Mouse (Mus musculus) embryo, embryonic 9.5 days (tissue): Measurements from ENCODE around the gene Negr1.

ENCODE experiments used
- DNase-seq: peaks from one replicate; pipeline ENCODE4 v3.0.0-alpha.2; 2017; ENCODE audit errors: extremely low spot score

Negr1 gene

DNA sequence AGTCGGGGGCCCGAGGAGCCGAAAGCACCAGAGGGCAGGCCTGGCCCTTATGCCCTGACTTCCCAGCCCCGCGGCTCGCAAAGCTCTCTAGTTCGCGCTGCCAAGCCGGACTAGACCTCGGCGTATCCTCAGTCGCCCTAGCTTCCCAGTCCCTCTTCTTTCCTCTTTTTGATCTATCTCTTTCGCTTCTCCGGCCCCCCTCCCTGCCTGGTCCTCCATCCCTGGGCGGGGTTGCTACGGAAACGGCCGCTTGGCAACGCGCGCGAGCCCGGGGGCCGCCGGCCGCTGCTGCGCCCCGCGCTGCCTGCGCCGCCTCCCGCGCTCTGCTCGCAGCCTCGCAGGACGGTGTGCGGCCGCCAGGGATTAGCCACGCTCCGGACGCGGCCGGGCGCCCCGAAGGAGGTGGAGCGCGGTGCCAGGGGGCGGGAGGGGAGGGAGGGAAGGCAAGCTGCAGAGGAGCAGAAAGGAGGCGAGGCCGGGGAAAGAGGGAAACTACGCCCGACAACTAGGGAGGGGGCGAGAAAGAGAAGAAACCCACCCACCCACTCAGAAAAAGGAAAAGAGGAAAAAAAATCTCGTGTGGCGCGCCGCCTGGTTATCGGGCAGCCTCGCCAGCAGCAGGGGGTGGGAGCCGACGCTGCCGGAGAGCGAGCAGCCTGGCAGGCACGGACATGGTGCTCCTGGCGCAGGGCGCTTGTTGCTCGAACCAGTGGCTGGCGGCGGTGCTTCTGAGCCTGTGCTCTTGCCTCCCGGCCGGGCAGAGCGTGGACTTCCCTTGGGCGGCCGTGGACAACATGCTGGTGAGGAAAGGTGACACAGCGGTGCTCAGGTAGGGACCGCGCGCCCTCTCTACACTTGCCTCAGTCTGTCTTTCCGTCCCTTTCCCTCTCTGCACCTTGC is at the start of gene Negr1:
Gene Negr1 (plus strand): TSS at position 271 of the 900 bp plus-strand sequence.
- DNase-seq, result peak; percentile 78

GRCm38 (mm10) chr3:156526461-156526933 is 35.1 kb upstream of the Negr1 start:
- DNase-seq, result no peak

- no peak for DNase-seq
Observed at GRCm38 (mm10) chr3:156527231-156527995, 34.2 kb upstream of the Negr1 start.

DNA sequence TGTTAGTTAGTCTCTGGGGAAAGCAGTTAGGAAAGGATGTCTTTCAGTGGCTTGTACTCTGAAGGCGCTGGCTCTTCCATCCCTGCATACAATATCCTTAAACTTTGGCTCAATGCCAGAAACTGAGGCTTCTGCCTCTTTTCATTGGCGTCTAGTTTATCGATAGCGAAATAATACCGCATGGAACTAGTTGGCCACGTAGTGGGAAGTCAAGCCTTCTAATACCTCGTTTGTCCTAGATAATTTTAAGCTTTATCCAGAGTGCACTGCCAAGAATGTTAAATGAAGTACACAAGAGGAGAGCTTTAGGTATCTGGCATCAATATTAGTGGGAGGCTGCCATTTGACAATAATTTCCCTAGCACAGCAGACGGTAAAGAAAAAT is 2.2 kb upstream of the Negr1 start:
- no peak for DNase-seq

DNA sequence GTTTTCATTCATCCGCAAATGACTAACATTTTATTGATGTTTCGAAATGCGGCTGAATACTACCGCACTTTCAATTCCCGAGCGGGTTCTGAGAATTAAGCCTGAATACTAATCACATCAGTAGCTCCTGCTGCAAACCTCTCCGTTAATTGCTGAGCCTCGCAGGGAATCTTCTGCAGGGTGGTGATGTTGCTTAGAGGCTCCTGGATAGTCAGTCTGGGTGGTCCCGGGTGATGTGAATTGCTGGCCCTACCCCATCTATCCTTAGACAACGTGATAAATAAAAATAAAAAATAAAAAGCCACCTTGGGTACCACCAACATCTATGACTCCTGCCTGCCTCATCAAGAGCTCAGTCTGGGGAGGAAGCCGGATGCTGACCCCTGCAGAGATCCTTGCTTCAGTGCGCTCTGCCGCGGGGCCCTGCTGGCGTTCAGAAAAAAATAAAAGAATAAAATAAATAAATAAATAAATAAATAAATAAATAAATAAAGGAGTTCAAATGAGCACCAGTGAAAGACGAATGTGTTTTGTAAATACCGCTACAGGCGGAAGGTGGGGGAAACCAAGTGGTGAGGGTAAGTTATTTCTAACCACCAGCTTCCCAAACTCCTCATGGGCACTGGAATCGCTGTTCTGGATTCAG is 1.6 kb upstream of the Negr1 start:
- peak; percentile 9 for DNase-seq

DNA sequence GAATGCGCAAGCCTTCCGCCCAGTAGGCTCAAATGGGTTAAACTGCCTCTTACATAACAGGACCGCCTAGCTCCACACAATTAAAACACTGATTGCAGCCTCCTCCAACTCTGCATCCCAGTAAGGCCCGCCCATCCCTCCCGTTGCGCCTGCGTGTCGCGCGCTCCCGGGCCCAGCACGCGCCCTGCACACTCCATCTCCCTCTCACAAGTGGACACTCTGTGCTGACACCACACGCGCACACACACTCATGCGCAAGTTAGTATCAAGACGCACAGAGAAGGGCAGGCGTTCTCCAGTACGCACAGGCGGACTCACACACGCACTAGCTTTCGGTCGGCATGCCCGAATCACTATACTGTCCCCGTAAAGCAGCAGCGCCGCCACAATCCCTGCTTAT is 828 bp upstream of the Negr1 start:
- DNase-seq, result peak; percentile 84

GRCm38 (mm10) chr3:156562424-156562785 is 811 bp downstream of the Negr1 start:
- no peak for DNase-seq

DNA sequence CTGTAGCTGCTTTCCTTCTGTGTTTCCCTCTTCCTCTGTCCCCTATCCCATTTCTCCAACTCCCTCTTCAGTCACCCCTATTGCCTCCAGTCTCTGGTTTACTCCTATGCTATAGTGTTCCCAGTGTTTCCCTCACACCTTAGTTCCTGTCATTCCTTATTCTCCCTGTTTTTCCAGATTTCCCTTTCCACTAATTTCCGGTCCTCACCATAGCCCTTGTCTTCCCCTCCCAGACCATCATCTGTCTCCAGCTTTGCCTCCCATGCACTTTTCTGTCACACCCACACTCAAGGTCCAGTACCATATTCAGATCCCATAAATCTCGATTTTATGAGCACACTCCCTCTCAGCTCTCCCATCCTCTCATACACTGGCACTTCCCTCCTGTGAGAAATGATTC is 1.2 kb downstream of the Negr1 start:
- no peak for DNase-seq

- DNase-seq, result no peak
Observed at GRCm38 (mm10) chr3:156563353-156563752, 1.8 kb downstream of the Negr1 start.

GRCm38 (mm10) chr3:156573465-156573864 is 11.9 kb downstream of the Negr1 start:
- no peak for DNase-seq

- DNase-seq, result no peak
Observed at GRCm38 (mm10) chr3:156576292-156576691, 14.7 kb downstream of the Negr1 start.

DNA sequence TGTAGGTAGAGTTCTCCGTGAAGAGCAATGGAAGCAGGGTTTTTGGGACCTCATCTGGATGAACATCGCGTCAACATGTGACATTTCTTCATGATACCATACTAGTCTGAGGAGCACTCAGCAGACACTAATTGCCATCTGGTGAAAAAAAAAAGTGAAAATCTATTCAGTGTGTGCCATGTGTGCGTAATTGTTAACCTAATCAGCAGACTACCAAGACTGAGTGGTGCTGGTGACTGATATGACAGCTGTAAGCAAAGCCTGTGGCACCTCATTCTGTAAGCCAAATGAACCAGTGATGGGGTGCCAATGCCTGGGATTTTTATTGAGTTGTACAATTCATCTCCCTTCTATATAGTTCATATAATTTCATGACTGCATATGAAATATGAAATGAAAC is 29.0 kb downstream of the Negr1 start:
- DNase-seq, result no peak

DNA sequence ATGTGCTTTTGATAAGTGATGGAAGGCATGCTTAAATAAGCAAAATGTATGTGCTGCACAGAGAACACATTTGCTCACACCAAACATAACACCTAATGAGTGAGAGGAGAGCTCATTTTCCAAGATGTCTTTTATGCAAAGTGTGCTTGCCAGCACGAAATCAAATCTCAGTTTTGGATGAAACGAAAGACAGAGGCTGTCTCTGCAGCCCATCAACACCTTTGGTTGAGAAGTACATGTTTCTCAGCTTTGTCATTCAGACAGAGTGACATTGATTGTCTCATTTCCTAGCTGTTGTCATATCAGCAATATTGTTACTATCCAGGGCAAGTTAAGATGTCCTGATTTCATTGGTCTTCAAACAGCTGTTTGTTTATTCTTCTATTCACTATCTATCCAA is 29.5 kb downstream of the Negr1 start:
- no peak for DNase-seq

DNA sequence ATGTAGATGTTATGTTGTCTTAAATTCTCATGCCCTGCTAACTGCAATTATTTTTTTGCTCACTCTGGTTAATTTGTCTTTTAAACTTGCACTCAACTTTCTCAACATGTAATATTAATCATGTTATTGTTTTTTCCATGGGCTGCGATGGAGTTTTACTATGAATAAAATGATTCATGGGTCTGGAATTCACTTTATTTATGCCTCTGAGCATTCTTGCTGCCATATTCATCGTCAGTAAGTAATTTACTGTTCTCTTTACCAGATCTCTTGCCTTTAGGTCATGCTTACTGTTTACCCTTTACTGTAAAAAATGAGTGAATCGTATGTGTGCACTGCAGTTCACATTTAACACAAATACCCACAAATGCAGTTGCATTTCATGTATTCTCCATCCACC is 45.3 kb downstream of the Negr1 start:
- DNase-seq, result no peak

- DNase-seq, result no peak
Observed at GRCm38 (mm10) chr3:156619921-156620320, 58.3 kb downstream of the Negr1 start.

GRCm38 (mm10) chr3:156628594-156628993 is 67.0 kb downstream of the Negr1 start:
- DNase-seq, result no peak

GRCm38 (mm10) chr3:156632942-156633341 is 71.3 kb downstream of the Negr1 start:
- DNase-seq, result no peak

- DNase-seq, result no peak
Observed at GRCm38 (mm10) chr3:156639382-156639781, 77.8 kb downstream of the Negr1 start.

DNA sequence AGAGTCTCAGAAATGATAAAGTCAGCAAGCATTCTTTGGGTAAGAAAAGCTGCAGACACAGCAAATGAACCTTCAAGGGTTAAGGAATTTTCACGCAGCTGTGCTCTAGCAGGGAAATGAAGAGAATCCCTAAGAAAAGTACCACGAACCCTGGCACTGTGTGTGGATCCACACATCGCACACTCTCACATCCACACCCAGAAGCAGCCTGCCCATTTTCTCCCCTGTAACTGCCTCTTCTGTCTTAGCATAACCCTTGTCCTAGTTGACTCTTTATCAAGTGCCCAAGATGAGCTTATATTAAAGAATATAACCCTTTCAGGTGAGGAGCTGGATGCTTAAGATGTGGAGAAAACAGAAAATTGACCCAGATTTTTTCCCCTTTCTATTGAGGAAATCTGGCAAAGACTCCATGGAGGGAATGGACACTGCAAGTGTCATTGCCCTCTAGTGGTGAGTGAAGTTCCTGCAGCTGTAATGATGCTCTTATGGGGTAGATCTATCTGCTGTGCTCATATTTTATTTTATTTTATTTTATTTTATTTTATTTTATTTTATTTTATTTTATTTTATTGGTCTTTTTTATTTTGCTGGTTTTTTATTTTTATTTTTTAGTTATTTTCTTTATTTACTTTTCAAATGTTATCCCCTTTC is 82.2 kb downstream of the Negr1 start:
- DNase-seq, result peak; percentile 7

- DNase-seq, result no peak
Observed at GRCm38 (mm10) chr3:156648378-156648777, 86.8 kb downstream of the Negr1 start.

DNA sequence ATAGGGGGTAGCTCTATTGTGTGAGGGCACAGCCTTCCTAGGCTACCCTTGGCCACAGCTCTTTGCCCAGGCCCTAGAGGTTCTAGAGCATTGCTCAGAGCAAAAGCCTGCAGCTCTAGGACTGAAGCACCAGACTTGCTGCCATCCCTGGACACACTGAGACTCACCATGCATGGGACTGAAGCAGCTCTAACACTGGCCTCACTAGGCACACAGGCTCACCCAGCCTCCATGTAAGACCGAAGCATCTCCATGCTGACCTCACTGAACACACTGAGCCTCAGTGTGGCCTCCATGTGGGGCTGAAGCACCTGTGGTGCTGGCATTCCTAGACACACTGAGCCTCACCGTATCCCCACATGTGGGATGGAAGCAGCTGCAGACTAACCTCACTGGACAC is 101.0 kb downstream of the Negr1 start:
- DNase-seq, result no peak

DNA sequence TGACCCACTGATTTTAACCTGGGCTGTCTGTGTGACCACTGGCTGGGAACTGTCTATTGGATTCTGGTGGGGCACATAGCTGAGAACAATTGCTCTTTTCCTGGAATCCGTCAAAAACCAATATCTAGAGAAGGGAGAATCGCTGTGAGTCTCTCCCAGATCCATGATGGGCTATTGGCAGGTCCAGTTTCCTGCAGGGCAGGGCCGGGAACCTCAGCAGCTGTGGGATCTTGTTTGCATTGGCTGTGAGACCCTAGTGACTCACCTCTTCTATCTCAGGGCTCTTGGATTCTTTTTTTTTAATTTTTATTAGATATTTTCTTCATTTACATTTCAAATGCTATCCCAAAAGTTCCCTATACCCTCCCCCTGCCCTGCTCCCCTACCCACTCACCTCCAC is 111.0 kb downstream of the Negr1 start:
- no peak for DNase-seq
